Comparison of ENCODE assay signal across 11 mouse cellular contexts in genomic region chr5:48509194-48509930, GRCm38 (mm10).
DNase-seq lines count a peak whose midpoint lies in the region; ATAC-seq and TF ChIP-seq lines count a peak whose summit lies in the region.
"Had no signal": no experiment of that assay in that cellular context is flagged by ENCODE, and none has a peak within 500 bp of the region (broad histone marks: within the 10 kb centered on the region; RNA-seq: fewer than 3 reads in every experiment).

No protein-coding gene starts in this region.

- H3K79me2 ChIP-seq in heart, adult 2 months (replicated peaks; ENCODE audit: control insufficient read depth, insufficient read depth, low read length): no peaks in the 10 kb centered on the region

- H3K4me3 ChIP-seq in heart, adult 2 months: peak overlapping the region; percentile 36; the same call in 1 of the 2 replicates
- no peak overlapping the region for H3K4me3 ChIP-seq in midbrain, postnatal 0 days (ENCODE audit: low read depth, low read length)
- no peak overlapping the region for H3K4me3 ChIP-seq in midbrain, embryonic 14.5 days (replicated peaks; ENCODE audit: low read depth, low read length)
- no peak overlapping the region for H3K4me3 ChIP-seq in stomach, embryonic 16.5 days (replicated peaks; ENCODE audit: low read length)
- H3K4me3 ChIP-seq in midbrain, embryonic 16.5 days (ENCODE audit: low read depth, low read length): no peak overlapping the region
- H3K4me3 ChIP-seq: hindbrain, embryonic 13.5 days; limb, embryonic 12.5 days had no signal

- no peak overlapping the region for H3K9ac ChIP-seq in heart, adult 2 months (ENCODE audit: low read depth, low read length)
- H3K9ac ChIP-seq in midbrain, postnatal 0 days (replicated peaks; ENCODE audit: low read length, poor library complexity, severe bottlenecking): no peak overlapping the region
- no peak overlapping the region for H3K9ac ChIP-seq in midbrain, embryonic 14.5 days (replicated peaks; ENCODE audit: low read length)
- no peak overlapping the region for H3K9ac ChIP-seq in stomach, embryonic 16.5 days (ENCODE audit: low read length)
- H3K9ac ChIP-seq in midbrain, embryonic 16.5 days (ENCODE audit: low read depth, low read length): no peak overlapping the region
- H3K9ac ChIP-seq: hindbrain, embryonic 13.5 days; limb, embryonic 12.5 days had no signal

- H3K27me3 ChIP-seq in heart, adult 2 months (ENCODE audit: control insufficient read depth, insufficient read depth, low read length): no peaks in the 10 kb centered on the region
- no peaks in the 10 kb centered on the region for H3K27me3 ChIP-seq in midbrain, postnatal 0 days (ENCODE audit: insufficient read depth, low read length)
- no peaks in the 10 kb centered on the region for H3K27me3 ChIP-seq in midbrain, embryonic 14.5 days (ENCODE audit: control insufficient read depth, insufficient read depth, low read length)
- H3K27me3 ChIP-seq in stomach, embryonic 16.5 days (ENCODE audit: control insufficient read depth, insufficient read depth, low read length): no peaks in the 10 kb centered on the region
- no peaks in the 10 kb centered on the region for H3K27me3 ChIP-seq in midbrain, embryonic 16.5 days (ENCODE audit: control insufficient read depth, insufficient read depth, low read depth, low read length)
- H3K27me3 ChIP-seq: hindbrain, embryonic 13.5 days; limb, embryonic 12.5 days had no signal

- H3K27ac ChIP-seq in heart, adult 2 months: no peak overlapping the region
- H3K27ac ChIP-seq in midbrain, postnatal 0 days (ENCODE audit: low read depth, low read length): no peak overlapping the region
- no peak overlapping the region for H3K27ac ChIP-seq in midbrain, embryonic 14.5 days (replicated peaks; ENCODE audit: low read depth, low read length)
- no peak overlapping the region for H3K27ac ChIP-seq in stomach, embryonic 16.5 days (ENCODE audit: low read length)
- no peak overlapping the region for H3K27ac ChIP-seq in midbrain, embryonic 16.5 days (ENCODE audit: low read length)
- H3K27ac ChIP-seq: hindbrain, embryonic 13.5 days; limb, embryonic 12.5 days had no signal

- TF ChIP-seq CTCF in heart, adult 2 months (IDR thresholded peaks at IDR 0.05): no peak
- TF ChIP-seq CTCF in midbrain, postnatal 0 days (IDR thresholded peaks at IDR 0.05): no peak

- no peaks in the 10 kb centered on the region for H3K9me3 ChIP-seq in midbrain, postnatal 0 days (ENCODE audit: low read length)
- no peaks in the 10 kb centered on the region for H3K9me3 ChIP-seq in midbrain, embryonic 14.5 days (ENCODE audit: control insufficient read depth, low read length)
- no peaks in the 10 kb centered on the region for H3K9me3 ChIP-seq in stomach, embryonic 16.5 days (replicated peaks; ENCODE audit: control insufficient read depth, low read length)
- no peaks in the 10 kb centered on the region for H3K9me3 ChIP-seq in midbrain, embryonic 16.5 days (replicated peaks; ENCODE audit: control insufficient read depth, low read length, poor library complexity, severe bottlenecking)
- H3K9me3 ChIP-seq: hindbrain, embryonic 13.5 days; limb, embryonic 12.5 days had no signal

- no peak for TF ChIP-seq EP300 in heart, adult 2 months (IDR thresholded peaks at IDR 0.05; ENCODE audit: insufficient read depth, low read depth, low read length)

- 13% methylated on average over 18 of the region's 18 CpGs for WGBS in heart, adult 2 months
- 65% methylated on average over 18 of the region's 18 CpGs for WGBS in midbrain, postnatal 0 days
- WGBS in midbrain, embryonic 14.5 days: 79% methylated on average over 18 of the region's 18 CpGs
- WGBS in stomach, embryonic 16.5 days: 52% methylated on average over 18 of the region's 18 CpGs
- 64% methylated on average over 18 of the region's 18 CpGs for WGBS in midbrain, embryonic 16.5 days

- H3K4me2 ChIP-seq in midbrain, postnatal 0 days (ENCODE audit: low read depth, low read length, poor library complexity, severe bottlenecking): no peak overlapping the region
- H3K4me2 ChIP-seq in midbrain, embryonic 14.5 days (ENCODE audit: low read length): no peak overlapping the region
- H3K4me2 ChIP-seq in stomach, embryonic 16.5 days (ENCODE audit: low read depth, low read length): peak overlapping the region; percentile 10; the same call in 1 of the 2 replicates
- H3K4me2 ChIP-seq in midbrain, embryonic 16.5 days (ENCODE audit: low read length): no peak overlapping the region
- H3K4me2 ChIP-seq: hindbrain, embryonic 13.5 days; limb, embryonic 12.5 days had no signal

- no peaks in the 10 kb centered on the region; the same call in 1 of the 2 replicates for H3K4me1 ChIP-seq in heart, adult 2 months (ENCODE audit: control insufficient read depth, insufficient read depth, low read length)
- H3K4me1 ChIP-seq in midbrain, postnatal 0 days (ENCODE audit: insufficient read depth, low read length): no peaks in the 10 kb centered on the region
- H3K4me1 ChIP-seq in midbrain, embryonic 14.5 days (ENCODE audit: control insufficient read depth, insufficient read depth, low read length): no peaks in the 10 kb centered on the region
- H3K4me1 ChIP-seq in stomach, embryonic 16.5 days (ENCODE audit: control insufficient read depth, insufficient read depth, low read length): no peaks in the 10 kb centered on the region
- no peaks in the 10 kb centered on the region for H3K4me1 ChIP-seq in midbrain, embryonic 16.5 days (ENCODE audit: control insufficient read depth, insufficient read depth, low read length)
- H3K4me1 ChIP-seq: limb, embryonic 12.5 days had no signal

- DNase-seq in heart, adult 2 months: peak in 1 of 2 experiments; percentile 20
- no peak for DNase-seq in heart, postnatal 25 days (ENCODE audit: low spot score)
- DNase-seq in midbrain, postnatal 0 days (ENCODE audit: low spot score): peak; percentile 14
- no peak for DNase-seq in midbrain, embryonic 14.5 days
- peak; percentile 22 for DNase-seq in layer of hippocampus, adult 11-12 months (ENCODE audit: low spot score)
- DNase-seq in gastrocnemius, postnatal 14 days: no peak
- DNase-seq: adrenal gland, postnatal 36 days had no signal

- no peak for ATAC-seq in midbrain, postnatal 0 days (ENCODE audit: low FRiP score)
- no peak for ATAC-seq in midbrain, embryonic 14.5 days (ENCODE audit: low FRiP score, low TSS enrichment)
- no peak for ATAC-seq in stomach, embryonic 16.5 days (ENCODE audit: insufficient read depth, low FRiP score)
- no peak for ATAC-seq in midbrain, embryonic 16.5 days

- H3K36me3 ChIP-seq in heart, adult 2 months (ENCODE audit: control insufficient read depth, insufficient read depth, low read length): no peaks in the 10 kb centered on the region
- H3K36me3 ChIP-seq in midbrain, postnatal 0 days (ENCODE audit: insufficient read depth, low read length): no peaks in the 10 kb centered on the region
- no peaks in the 10 kb centered on the region for H3K36me3 ChIP-seq in midbrain, embryonic 14.5 days (ENCODE audit: control insufficient read depth, insufficient read depth, low read length)
- H3K36me3 ChIP-seq in stomach, embryonic 16.5 days (ENCODE audit: control insufficient read depth, insufficient read depth, low read length): no peaks in the 10 kb centered on the region
- H3K36me3 ChIP-seq in midbrain, embryonic 16.5 days (ENCODE audit: control insufficient read depth, insufficient read depth, low read length): no peaks in the 10 kb centered on the region
- H3K36me3 ChIP-seq: hindbrain, embryonic 13.5 days; limb, embryonic 12.5 days had no signal

- intact Hi-C loops in heart, adult 2 months (cut with DNase I): no loop called here
- intact Hi-C loops in heart, postnatal 25 days (cut with DNase I): no loop called here
- intact Hi-C loops in gastrocnemius, postnatal 14 days (cut with DNase I; ENCODE audit: low total_unique reads): no loop called here

- no peak for TF ChIP-seq POLR2A in heart, adult 2 months (IDR thresholded peaks at IDR 0.05; ENCODE audit: insufficient read depth, low read depth, low read length)

Comparison
In these comparisons a context has a peak if more than half of its experiments do, and no peak if none do; other contexts are left out.
1. DNase-seq: peak in midbrain, postnatal 0 days (single experiment) and layer of hippocampus, adult 11-12 months (single experiment); none in heart, postnatal 25 days (single experiment), midbrain, embryonic 14.5 days (single experiment) and gastrocnemius, postnatal 14 days (single experiment).